Mouse (Mus musculus) myocyte (in vitro differentiated cells): ENCODE data around the gene Dact3.

Source experiments
- CEBPB ChIP-seq: IDR thresholded peaks from 2 replicates; pipeline ENCODE4 v1.6.1; 2011; ENCODE audit warnings: mild to moderate bottlenecking, moderate library complexity; ENCODE audit not compliant: poor library complexity, insufficient read depth, severe bottlenecking
- POLR2A ChIP-seq: IDR thresholded peaks from one replicate; pipeline ENCODE4 v1.6.1; 2011; ENCODE audit warnings: low read depth, mild to moderate bottlenecking, control low read depth, moderate library complexity; ENCODE audit not compliant: insufficient read length

DNA sequence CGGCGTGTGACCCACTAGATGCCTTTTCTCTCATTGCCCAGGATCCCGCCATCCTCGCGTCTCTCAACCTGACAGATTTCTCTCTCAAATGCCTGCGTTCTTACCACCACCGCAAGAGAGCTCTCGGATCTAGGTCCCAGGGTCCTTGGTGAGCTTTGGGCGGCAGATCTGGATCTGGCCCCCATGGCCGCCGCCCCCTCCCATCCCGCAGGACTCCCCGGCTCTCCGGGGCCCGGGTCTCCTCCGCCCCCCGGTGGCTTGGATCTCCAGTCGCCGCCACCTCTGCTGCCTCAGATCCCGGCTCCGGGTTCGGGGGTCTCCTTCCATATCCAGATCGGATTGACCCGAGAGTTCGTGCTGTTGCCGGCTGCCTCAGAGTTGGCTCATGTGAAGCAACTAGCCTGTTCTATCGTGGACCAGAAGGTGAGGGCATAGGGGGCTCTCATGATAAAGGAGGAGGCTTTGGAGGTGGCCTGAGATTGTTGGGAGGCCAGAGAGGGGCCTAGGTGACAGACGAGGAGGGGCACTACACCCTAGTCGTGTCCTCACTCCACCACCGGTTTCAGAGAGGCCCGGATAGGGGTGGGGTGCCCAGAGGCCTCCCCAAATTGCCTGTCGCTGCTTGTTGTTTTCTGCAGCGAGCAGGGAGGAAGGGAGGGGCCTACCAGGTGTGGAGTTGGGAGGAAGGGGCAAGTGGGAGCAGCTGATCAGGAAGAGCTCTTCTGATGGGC is 31.5 kb upstream of the Dact3 start:
- no peak for TF ChIP-seq POLR2A
- no peak for TF ChIP-seq CEBPB
